Mouse (Mus musculus) embryonic facial prominence, embryonic 13.5 days (tissue): Measurements from ENCODE around the gene Gas2l1. TPM values are rescaled to one million over a fixed set of nuclear protein-coding genes. Genes with fewer than 3 reads are reported as not detected.

ENCODE experiments used
- ATAC-seq: fragments of 200-750 bp; cut with Nextera tagmentation; 2 replicates; pipeline ENCODE4 v1.8.0; 2017; ENCODE audit warnings: low read depth; ENCODE audit not compliant: insufficient number of reproducible peaks, insufficient read depth, low FRiP score, low TSS enrichment
- H3K27ac ChIP-seq: fragments of 300-500 bp; sonication (generic); 2 replicates; pipeline ENCODE4 v1.5.1; 2015; ENCODE audit warnings: moderate library complexity, mild to moderate bottlenecking, inconsistent platforms
- H3K27me3 ChIP-seq: fragments of 300-500 bp; sonication (generic); 2 replicates; pipeline ENCODE4 v1.6.1; 2015; ENCODE audit warnings: mild to moderate bottlenecking, inconsistent platforms
- H3K36me3 ChIP-seq: fragments of 300-500 bp; sonication (generic); 2 replicates; pipeline ENCODE4 v1.6.1; 2015; ENCODE audit warnings: mild to moderate bottlenecking, inconsistent platforms
- H3K4me1 ChIP-seq: fragments of 300-500 bp; sonication (generic); 2 replicates; pipeline ENCODE4 v1.6.1; 2015; ENCODE audit warnings: inconsistent platforms
- H3K4me2 ChIP-seq: fragments of 300-500 bp; sonication (generic); 2 replicates; pipeline ENCODE4 v1.6.1; 2015; ENCODE audit warnings: moderate library complexity, mild to moderate bottlenecking, inconsistent platforms
- H3K4me3 ChIP-seq: fragments of 300-500 bp; sonication (generic); 2 replicates; pipeline ENCODE4 v1.5.1; 2015; ENCODE audit warnings: mild to moderate bottlenecking, inconsistent platforms
- H3K9ac ChIP-seq: fragments of 300-500 bp; sonication (generic); 2 replicates; pipeline ENCODE4 v1.6.1; 2015; ENCODE audit warnings: mild to moderate bottlenecking, inconsistent platforms
- H3K9me3 ChIP-seq: fragments of 300-500 bp; sonication (generic); 2 replicates; pipeline ENCODE4 v1.6.1; 2016; ENCODE audit warnings: inconsistent platforms
- WGBS: fragments of 180-500 bp; shearing (Covaris S2); methylation state at CpG from one replicate; pipeline ENCODE4 v1.1.7; 2015; ENCODE audit warnings: mixed read lengths; 5-methylcytosine and 5-hydroxymethylcytosine counted together
- polyA plus RNA-seq: library from polyadenylated mRNA; unstranded; fragments of >200 nt; fragmentation: Nextera tagmentation; extraction: Ambion mirVana; gene quantifications from 2 replicates; pipeline ENCODE4 v1.2.1, GENCODE M21; 2015

Gene Gas2l1
- polyA plus RNA-seq, 1 experiment from 2014 or later = 30.0 TPM

DNA sequence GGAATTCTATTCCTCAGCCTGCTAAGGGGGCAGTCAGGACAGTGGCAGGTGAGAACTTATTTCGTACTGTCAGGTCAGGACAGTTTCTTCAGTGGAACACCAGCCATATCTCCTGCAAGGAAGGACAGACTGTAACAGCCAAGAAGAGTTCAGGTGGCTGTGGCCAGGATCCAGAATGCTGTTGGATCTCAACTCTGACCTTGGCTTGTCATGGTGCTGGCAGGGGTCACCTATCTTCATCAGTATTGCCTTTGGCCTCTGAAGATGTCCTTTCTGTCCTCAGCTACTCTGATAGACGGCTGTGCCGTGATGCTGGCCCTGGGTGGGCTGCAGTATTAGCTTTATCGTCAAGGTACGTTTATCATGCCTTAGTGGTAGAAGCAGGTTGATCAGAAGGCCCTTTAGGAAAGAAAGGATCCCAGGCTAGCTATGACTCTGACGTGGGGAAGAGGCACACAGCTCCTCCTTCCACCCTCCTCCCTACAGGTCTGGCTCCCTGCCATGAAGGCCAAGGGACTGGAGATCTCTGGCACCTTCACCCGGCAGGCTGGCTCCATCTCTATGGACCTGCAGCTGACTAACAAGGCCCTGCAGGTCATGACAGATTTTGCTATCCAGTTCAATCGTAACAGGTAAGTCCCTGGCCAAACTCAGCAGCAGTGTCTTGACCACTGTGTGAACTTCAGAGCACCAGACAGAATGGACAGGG, 27.8 kb downstream of the Gas2l1 start:
- no peaks in the 10 kb centered on the region for H3K9me3 ChIP-seq
- peaks cover 98% of the 10 kb centered on the region for H3K36me3 ChIP-seq
- no peak overlapping the region for H3K4me3 ChIP-seq
- no peak overlapping the region for H3K27ac ChIP-seq
- H3K4me2 ChIP-seq = no peak overlapping the region
- 91% methylated on average over 8 of the region's 8 CpGs for WGBS
- H3K9ac ChIP-seq = no peak overlapping the region
- H3K27me3 ChIP-seq = no peaks in the 10 kb centered on the region
- no peak for ATAC-seq
- no peaks in the 10 kb centered on the region for H3K4me1 ChIP-seq

DNA sequence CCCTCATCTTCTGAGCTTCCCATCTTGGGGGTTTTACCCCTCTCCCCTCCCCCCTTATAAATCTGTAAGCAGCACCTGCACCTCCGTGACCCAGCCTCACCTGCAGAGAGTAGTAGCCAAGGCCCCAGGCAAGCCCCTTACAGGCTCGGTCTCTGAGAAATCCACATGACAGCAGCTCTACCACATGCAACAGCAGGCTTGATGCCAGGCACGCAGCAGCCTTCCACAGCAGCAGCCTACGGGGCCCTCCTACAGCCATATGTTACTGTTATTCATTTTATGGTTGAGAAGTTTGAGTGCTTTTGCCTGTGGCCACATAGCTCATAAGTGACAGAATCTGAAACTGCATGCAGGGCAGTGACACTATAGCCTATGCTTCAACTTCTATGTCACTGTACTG, 29.7 kb downstream of the Gas2l1 start:
- Histone ChIP-seq H3K36me3 (peaks cover 96% of the 10 kb centered on the region), H3K9ac (no peak overlapping the region), H3K4me2 (no peak overlapping the region), H3K9me3 (no peaks in the 10 kb centered on the region), H3K27ac (no peak overlapping the region), H3K4me1 (no peaks in the 10 kb centered on the region), H3K27me3 (no peaks in the 10 kb centered on the region), H3K4me3 (no peak overlapping the region)
- WGBS = 80% methylated on average over 4 of the region's 4 CpGs
- ATAC-seq = no peak

- Histone ChIP-seq H3K9ac (no peak overlapping the region), H3K4me2 (no peak overlapping the region), H3K27me3 (no peaks in the 10 kb centered on the region), H3K36me3 (peaks cover 91% of the 10 kb centered on the region), H3K9me3 (no peaks in the 10 kb centered on the region), H3K4me1 (no peaks in the 10 kb centered on the region), H3K27ac (no peak overlapping the region), H3K4me3 (no peak overlapping the region)
- no peak for ATAC-seq
- WGBS = 89% methylated on average over 3 of the region's 3 CpGs
These were observed 32.0 kb downstream of the Gas2l1 start for GRCm38 (mm10) chr11:5033136-5033535.

DNA sequence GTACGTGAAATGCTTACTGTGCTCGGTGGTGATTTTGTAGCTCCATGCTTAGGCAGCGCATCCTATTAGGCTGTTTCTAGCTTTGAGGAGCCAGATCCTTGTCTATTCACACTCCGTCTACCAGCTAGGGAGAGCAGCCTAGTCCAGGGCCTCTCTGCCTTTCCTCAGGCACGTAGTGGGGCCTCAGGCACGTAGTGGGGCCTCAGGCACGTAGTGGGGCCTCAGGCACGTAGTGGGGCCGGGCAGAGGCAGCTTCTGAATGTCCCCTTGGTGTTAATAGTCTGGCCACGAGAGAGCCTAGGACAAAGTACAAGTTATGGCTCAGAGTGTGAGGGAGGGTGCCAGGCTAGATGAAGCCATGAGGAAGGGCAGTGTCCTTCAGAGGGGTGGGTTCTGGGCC, 32.4 kb downstream of the Gas2l1 start:
- 92% methylated on average over 10 of the region's 10 CpGs for WGBS
- H3K36me3 ChIP-seq = peaks cover 91% of the 10 kb centered on the region
- ATAC-seq = no peak
- H3K9ac ChIP-seq = no peak overlapping the region
- no peaks in the 10 kb centered on the region for H3K27me3 ChIP-seq
- H3K27ac ChIP-seq = no peak overlapping the region
- H3K4me1 ChIP-seq = no peaks in the 10 kb centered on the region
- H3K9me3 ChIP-seq = no peaks in the 10 kb centered on the region
- H3K4me2 ChIP-seq = no peak overlapping the region
- H3K4me3 ChIP-seq = no peak overlapping the region

DNA sequence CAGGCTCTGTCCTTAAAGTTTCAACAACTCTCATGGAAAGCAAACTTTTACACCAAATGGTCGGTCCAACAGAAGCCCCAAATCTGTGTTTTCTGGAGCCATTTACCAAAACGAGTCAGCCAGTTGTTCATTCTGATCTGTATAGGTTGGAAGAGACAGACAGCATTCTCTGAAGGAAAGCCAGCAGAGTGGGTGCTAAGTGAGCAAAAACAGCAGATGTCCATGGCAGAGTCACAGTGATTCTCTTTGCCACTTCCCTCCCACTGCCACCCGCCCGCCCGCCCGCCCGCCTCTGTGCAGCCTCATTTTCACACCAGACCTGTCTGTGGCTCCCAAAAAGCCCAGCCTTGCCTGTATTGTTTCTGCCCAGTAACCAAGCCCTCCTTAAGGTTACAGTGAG, 36.9 kb downstream of the Gas2l1 start:
- ATAC-seq = no peak
- no peaks in the 10 kb centered on the region for H3K9me3 ChIP-seq
- no peaks in the 10 kb centered on the region for H3K4me1 ChIP-seq
- 96% methylated on average over 7 of the region's 7 CpGs for WGBS
- no peaks in the 10 kb centered on the region for H3K27me3 ChIP-seq
- H3K27ac ChIP-seq = no peak overlapping the region
- no peak overlapping the region for H3K4me3 ChIP-seq
- peaks cover 89% of the 10 kb centered on the region for H3K36me3 ChIP-seq
- H3K4me2 ChIP-seq = no peak overlapping the region
- no peak overlapping the region for H3K9ac ChIP-seq

GRCm38 (mm10) chr11:5025108-5025507, 40.0 kb downstream of the Gas2l1 start:
- no peaks in the 10 kb centered on the region for H3K9me3 ChIP-seq
- no peaks in the 10 kb centered on the region for H3K4me1 ChIP-seq
- H3K27me3 ChIP-seq = no peaks in the 10 kb centered on the region
- peaks cover 77% of the 10 kb centered on the region for H3K36me3 ChIP-seq
- no peak overlapping the region for H3K4me3 ChIP-seq
- no peak overlapping the region for H3K4me2 ChIP-seq
- H3K27ac ChIP-seq = no peak overlapping the region
- no peak for ATAC-seq
- H3K9ac ChIP-seq = no peak overlapping the region
- WGBS = 97% methylated on average over 1 of the region's 1 CpGs

DNA sequence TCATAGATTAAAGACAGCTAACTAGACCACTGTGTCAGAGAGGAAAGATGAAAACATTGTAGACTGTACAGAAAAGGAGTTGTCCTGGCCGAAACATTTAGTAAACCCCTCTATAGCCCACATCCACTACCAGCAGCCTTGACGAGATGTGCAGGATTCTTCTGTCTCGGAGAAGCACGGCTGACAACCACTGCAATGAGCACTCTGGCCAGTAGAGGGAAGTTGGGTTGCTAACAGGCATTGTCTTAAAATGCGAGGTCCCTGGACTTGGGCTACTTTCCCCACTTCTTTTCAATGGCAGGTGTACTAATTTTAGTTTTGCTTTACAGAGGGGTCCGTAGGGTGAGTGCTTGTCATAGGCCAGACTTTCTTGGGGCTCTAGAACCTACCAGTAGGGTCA, 47.6 kb downstream of the Gas2l1 start:
- Histone ChIP-seq H3K27ac (no peak overlapping the region), H3K27me3 (no peaks in the 10 kb centered on the region), H3K4me2 (no peak overlapping the region), H3K9ac (no peak overlapping the region), H3K9me3 (no peaks in the 10 kb centered on the region), H3K4me1 (no peaks in the 10 kb centered on the region), H3K36me3 (peaks cover 81% of the 10 kb centered on the region), H3K4me3 (no peak overlapping the region)
- WGBS = 71% methylated on average over 6 of the region's 6 CpGs
- no peak for ATAC-seq

- WGBS = 87% methylated on average over 5 of the region's 5 CpGs
- Histone ChIP-seq H3K27me3 (no peaks in the 10 kb centered on the region), H3K4me1 (no peaks in the 10 kb centered on the region), H3K9ac (no peak overlapping the region), H3K9me3 (no peaks in the 10 kb centered on the region), H3K27ac (no peak overlapping the region), H3K4me2 (no peak overlapping the region), H3K4me3 (no peak overlapping the region), H3K36me3 (peaks cover 83% of the 10 kb centered on the region)
- no peak for ATAC-seq
These were observed 48.8 kb downstream of the Gas2l1 start for GRCm38 (mm10) chr11:5016286-5016685.

DNA sequence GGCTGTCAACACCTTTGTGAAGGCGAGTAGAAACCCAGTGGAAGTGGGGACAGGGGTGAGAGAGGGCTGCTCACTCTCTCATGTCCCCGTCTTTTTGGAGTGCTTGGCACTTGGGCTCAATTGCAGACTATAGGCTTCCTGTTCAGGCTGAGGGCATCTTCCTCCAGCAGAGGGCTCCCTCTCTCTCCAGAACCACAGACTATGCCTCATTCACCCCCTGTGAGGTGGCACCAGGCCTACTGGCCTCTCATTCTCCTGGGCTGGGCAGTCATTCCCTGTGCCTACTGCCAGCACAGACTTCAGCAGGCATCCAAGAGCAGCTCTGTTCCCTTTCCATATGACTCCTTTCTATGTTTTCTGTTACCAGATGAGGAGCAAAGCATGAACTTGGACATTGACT, 49.4 kb downstream of the Gas2l1 start:
- no peak for ATAC-seq
- no peak overlapping the region for H3K4me2 ChIP-seq
- WGBS = 58% methylated on average over 2 of the region's 2 CpGs
- H3K36me3 ChIP-seq = peaks cover 82% of the 10 kb centered on the region
- H3K9me3 ChIP-seq = no peaks in the 10 kb centered on the region
- no peaks in the 10 kb centered on the region for H3K27me3 ChIP-seq
- H3K4me1 ChIP-seq = no peaks in the 10 kb centered on the region
- no peak overlapping the region for H3K9ac ChIP-seq
- H3K4me3 ChIP-seq = no peak overlapping the region
- no peak overlapping the region for H3K27ac ChIP-seq

DNA sequence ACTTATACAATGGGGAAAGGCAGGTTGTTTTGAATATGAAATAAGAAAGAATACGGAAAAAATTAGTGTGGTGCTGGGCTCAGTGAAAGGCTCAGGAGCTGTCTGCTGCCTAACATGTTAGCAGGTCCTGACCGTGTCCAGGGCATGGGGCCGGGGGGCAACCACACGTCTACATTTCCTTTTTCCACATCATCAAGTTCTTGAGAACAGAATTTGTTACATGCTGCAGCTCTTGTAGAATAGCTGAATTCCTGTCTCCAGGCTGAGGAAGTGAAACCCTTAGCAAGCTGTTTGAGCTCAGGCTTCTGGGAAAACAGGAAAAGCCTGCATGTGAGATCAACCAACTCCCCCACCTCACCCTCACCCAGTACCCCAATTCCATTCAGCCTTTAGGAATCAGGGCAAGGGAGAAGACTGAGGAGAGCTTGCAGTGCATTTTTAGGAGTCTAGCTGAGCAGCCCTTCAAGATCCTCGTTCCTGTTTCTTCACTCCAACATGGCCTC, 52.9 kb downstream of the Gas2l1 start:
- H3K27ac ChIP-seq = no peak overlapping the region
- H3K9ac ChIP-seq = no peak overlapping the region
- WGBS = 79% methylated on average over 5 of the region's 5 CpGs
- no peaks in the 10 kb centered on the region for H3K9me3 ChIP-seq
- H3K4me1 ChIP-seq = no peaks in the 10 kb centered on the region
- no peak for ATAC-seq
- H3K27me3 ChIP-seq = no peaks in the 10 kb centered on the region
- H3K4me2 ChIP-seq = no peak overlapping the region
- peaks cover 57% of the 10 kb centered on the region for H3K36me3 ChIP-seq
- H3K4me3 ChIP-seq = no peak overlapping the region

- no peak overlapping the region for H3K9ac ChIP-seq
- no peaks in the 10 kb centered on the region for H3K27me3 ChIP-seq
- no peak for ATAC-seq
- no peak overlapping the region for H3K4me3 ChIP-seq
- no peak overlapping the region for H3K4me2 ChIP-seq
- no peaks in the 10 kb centered on the region for H3K4me1 ChIP-seq
- H3K27ac ChIP-seq = no peak overlapping the region
- H3K36me3 ChIP-seq = peaks cover 50% of the 10 kb centered on the region
- no peaks in the 10 kb centered on the region for H3K9me3 ChIP-seq
- WGBS = 81% methylated on average over 1 of the region's 1 CpGs
These were observed 53.6 kb downstream of the Gas2l1 start for GRCm38 (mm10) chr11:5011480-5011879.

DNA sequence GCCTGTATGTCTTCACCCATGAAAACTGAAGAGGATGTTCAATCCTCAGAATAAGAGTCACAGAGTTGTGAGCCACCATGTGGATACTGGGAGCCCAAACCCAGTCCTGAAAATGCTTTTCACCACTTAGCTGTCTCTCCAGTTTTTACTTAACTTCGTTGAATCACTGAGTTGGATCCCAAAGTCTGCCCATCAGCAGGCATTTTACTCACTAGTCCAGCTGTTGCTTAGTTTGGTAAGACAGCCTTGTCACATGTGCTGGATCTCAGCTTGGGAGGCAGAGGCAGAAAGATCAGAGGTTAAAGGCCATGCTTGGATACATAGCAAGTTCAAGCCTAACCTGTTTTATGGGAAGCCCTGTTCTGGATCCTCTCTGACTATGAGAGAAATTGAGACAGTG, 54.9 kb downstream of the Gas2l1 start:
- no peak overlapping the region for H3K4me3 ChIP-seq
- no peak overlapping the region for H3K4me2 ChIP-seq
- H3K4me1 ChIP-seq = no peaks in the 10 kb centered on the region
- H3K27ac ChIP-seq = no peak overlapping the region
- peaks cover 38% of the 10 kb centered on the region for H3K36me3 ChIP-seq
- no peak overlapping the region for H3K9ac ChIP-seq
- no peak for ATAC-seq
- H3K9me3 ChIP-seq = no peaks in the 10 kb centered on the region
- H3K27me3 ChIP-seq = no peaks in the 10 kb centered on the region
- WGBS = 91% methylated on average over 1 of the region's 1 CpGs
